Mouse (Mus musculus) liver, embryonic 14.5 days (tissue): Measurements from ENCODE around the gene Pcnp. TPM values are rescaled to one million over a fixed set of nuclear protein-coding genes. Genes with fewer than 3 reads are reported as not detected.

Experiments used
- ATAC-seq: fragments of 200-750 bp; cut with Nextera tagmentation; 2 replicates; pipeline ENCODE4 v1.8.0; 2017; ENCODE audit warnings: moderate number of reproducible peaks, mild to moderate bottlenecking, moderate library complexity; ENCODE audit not compliant: insufficient read depth
- DNase-seq, 3 experiments: peaks; one replicate each; pipeline ENCODE4 v3.0.0-alpha.2; 2012 to 2013; ENCODE audit warnings: low read depth in 3 of 3, low spot score in 3 of 3
- H3K27ac ChIP-seq: fragments of 300-500 bp; sonication (generic); 2 replicates; pipeline ENCODE4 v1.5.1; 2014; ENCODE audit warnings: moderate library complexity, mild to moderate bottlenecking, control low read depth, inconsistent platforms
- H3K27me3 ChIP-seq: fragments of 300-500 bp; sonication (generic); 2 replicates; pipeline ENCODE4 v1.6.1; 2014; ENCODE audit warnings: mild to moderate bottlenecking, low read length, moderate library complexity; ENCODE audit not compliant: control insufficient read depth, insufficient read depth
- H3K36me3 ChIP-seq: fragments of 300-500 bp; sonication (generic); replicated peaks from 2 replicates; pipeline ENCODE4 v1.6.1; 2014; ENCODE audit warnings: low read depth; ENCODE audit not compliant: control insufficient read depth, insufficient read depth
- H3K4me1 ChIP-seq, 2 experiments: fragments of 200-500 bp in 1 of 2; fragments of 300-500 bp in 1 of 2; sonication (generic) in 1 of 2; replicated peaks; 2 replicates each; pipeline ENCODE4 v1.6.1; 2012 to 2014; ENCODE audit warnings: antibody characterized with exemption in 1 of 2, inconsistent platforms in 1 of 2, low read length in 1 of 2; ENCODE audit not compliant: control insufficient read depth in 2 of 2, insufficient read depth in 2 of 2
- H3K4me2 ChIP-seq: fragments of 300-500 bp; sonication (generic); 2 replicates; pipeline ENCODE4 v1.6.1; 2014; ENCODE audit warnings: low read depth, mild to moderate bottlenecking, control low read depth, moderate library complexity
- H3K4me3 ChIP-seq, 2 experiments: fragments of 200-500 bp in 1 of 2; fragments of 300-500 bp in 1 of 2; sonication (generic) in 1 of 2; 2 replicates each; pipeline ENCODE4 v1.5.1; 2012 to 2014; ENCODE audit warnings: low read depth in 2 of 2, low read length in 2 of 2, mild to moderate bottlenecking in 2 of 2, control low read depth in 1 of 2, inconsistent platforms in 1 of 2, moderate library complexity in 1 of 2; ENCODE audit not compliant: insufficient read depth in 1 of 2
- H3K9ac ChIP-seq: fragments of 300-500 bp; sonication (generic); replicated peaks from 2 replicates; pipeline ENCODE4 v1.6.1; 2014; ENCODE audit warnings: mild to moderate bottlenecking, control low read depth, moderate library complexity
- H3K9me3 ChIP-seq: fragments of 300-500 bp; sonication (generic); 2 replicates; pipeline ENCODE4 v1.6.1; 2016; ENCODE audit warnings: low read length, mixed read lengths; ENCODE audit not compliant: control insufficient read depth
- CTCF ChIP-seq: IDR thresholded peaks from 2 replicates; pipeline ENCODE4 v1.5.1; 2016; ENCODE audit warnings: antibody characterized with exemption, low read depth, control low read depth
- EP300 ChIP-seq: IDR thresholded peaks from 2 replicates; pipeline ENCODE4 v1.6.1; 2016; ENCODE audit warnings: antibody characterized with exemption, low read depth
- WGBS: fragments of 180-500 bp; shearing (Covaris S2); extraction: QIAGEN DNeasy Blood & Tissue Kit; methylation state at CpG from one replicate; pipeline ENCODE4 v1.1.7; 2014; ENCODE audit not compliant: insufficient replicate concordance; 5-methylcytosine and 5-hydroxymethylcytosine counted together
- polyA plus RNA-seq, 2 experiments: library from polyadenylated mRNA; depleted of rRNA in 1 of 2; stranded (reverse) in 1 of 2; unstranded in 1 of 2; fragments of >200 nt; fragmentation: Nextera tagmentation in 1 of 2; extraction: Ambion mirVana in 1 of 2; gene quantifications; 2 replicates each; pipeline versions ENCODE4 v1.2.1 to v1.2.3; 2012 to 2014

The Pcnp gene
- polyA plus RNA-seq, 2 experiments = 33.6 to 102 TPM

GRCm38 (mm10) chr16:56066113-56066512 lies 36.6 kb upstream of the Pcnp start:
- DNase-seq (no peak), ATAC-seq (no peak)
- no peak overlapping the region for H3K27ac ChIP-seq
- 53% methylated on average over 8 of the region's 8 CpGs for WGBS
- no peak overlapping the region for H3K4me2 ChIP-seq
- no peaks in the 10 kb centered on the region for H3K27me3 ChIP-seq
- H3K4me1 ChIP-seq = peaks cover 24 to 26% of the 10 kb centered on the region in 2 experiments
- TF ChIP-seq CTCF (no peak), EP300 (no peak)
- no peak overlapping the region for H3K9ac ChIP-seq
- no peaks in the 10 kb centered on the region for H3K9me3 ChIP-seq
- H3K4me3 ChIP-seq = no peak overlapping the region
- H3K36me3 ChIP-seq = no peaks in the 10 kb centered on the region

- Histone ChIP-seq H3K27me3 (no peaks in the 10 kb centered on the region), H3K4me3 (peak overlapping the region; percentile 63 to 78), H3K4me2 (peak overlapping the region; percentile 78), H3K9ac (peak overlapping the region; percentile 72), H3K9me3 (no peaks in the 10 kb centered on the region), H3K27ac (peak overlapping the region; percentile 62), H3K4me1 (peaks cover 14 to 15% of the 10 kb centered on the region in 2 experiments), H3K36me3 (no peaks in the 10 kb centered on the region)
- peak; percentile 78 for ATAC-seq
- peak; percentile 88 for TF ChIP-seq CTCF
- no peak for TF ChIP-seq EP300
- DNase-seq = peak; percentile 65 to 75 (median 65)
- 1% methylated on average over 20 of the region's 20 CpGs for WGBS
Measured at GRCm38 (mm10) chr16:56064334-56064990, 34.9 kb upstream of the Pcnp start.

GRCm38 (mm10) chr16:56062981-56063380 lies 33.4 kb upstream of the Pcnp start:
- no peaks in the 10 kb centered on the region for H3K27me3 ChIP-seq
- H3K27ac ChIP-seq = no peak overlapping the region
- H3K9ac ChIP-seq = no peak overlapping the region
- no peak overlapping the region for H3K4me3 ChIP-seq
- no peaks in the 10 kb centered on the region for H3K9me3 ChIP-seq
- 74% methylated on average over 11 of the region's 11 CpGs for WGBS
- H3K4me1 ChIP-seq = peaks cover 6 to 7% of the 10 kb centered on the region in 2 experiments
- no peak for ATAC-seq
- no peak for DNase-seq
- TF ChIP-seq EP300 (no peak), CTCF (no peak)
- no peak overlapping the region for H3K4me2 ChIP-seq
- H3K36me3 ChIP-seq = no peaks in the 10 kb centered on the region

GRCm38 (mm10) chr16:56061995-56062594 lies 32.6 kb upstream of the Pcnp start:
- TF ChIP-seq EP300 (no peak), CTCF (no peak)
- Histone ChIP-seq H3K9me3 (no peaks in the 10 kb centered on the region), H3K4me2 (no peak overlapping the region), H3K27me3 (no peaks in the 10 kb centered on the region), H3K9ac (no peak overlapping the region), H3K4me1 (peaks cover 0 to 3% of the 10 kb centered on the region in 2 experiments; a peak in 1 of 4 replicates), H3K27ac (no peak overlapping the region), H3K4me3 (no peak overlapping the region), H3K36me3 (no peaks in the 10 kb centered on the region)
- DNase-seq (no peak), ATAC-seq (no peak)
- WGBS = 38% methylated on average over 7 of the region's 7 CpGs

- WGBS = 63% methylated on average over 10 of the region's 10 CpGs
- Histone ChIP-seq H3K9ac (no peak overlapping the region), H3K36me3 (no peaks in the 10 kb centered on the region), H3K4me1 (peaks cover 0 to 3% of the 10 kb centered on the region in 2 experiments; a peak in 1 of 4 replicates), H3K27me3 (no peaks in the 10 kb centered on the region), H3K4me2 (no peak overlapping the region), H3K4me3 (no peak overlapping the region), H3K9me3 (no peaks in the 10 kb centered on the region), H3K27ac (no peak overlapping the region)
- no peak for DNase-seq
- ATAC-seq = no peak
- TF ChIP-seq EP300 (no peak), CTCF (no peak)
Measured at GRCm38 (mm10) chr16:56058151-56058550, 28.6 kb upstream of the Pcnp start.
